Mouse (Mus musculus) lung, adult 2 months (tissue): ENCODE data around the gene Evpl.

Experiments used
- CTCF ChIP-seq: fragments of 200-500 bp; IDR thresholded peaks from 2 replicates; pipeline ENCODE4 v1.5.1; 2011; ENCODE audit warnings: mild to moderate bottlenecking, low read length, control low read depth; ENCODE audit not compliant: insufficient read depth
- POLR2A ChIP-seq: fragments of 200-500 bp; IDR thresholded peaks from 2 replicates; pipeline ENCODE4 v1.6.1; 2011; ENCODE audit warnings: low read depth, mild to moderate bottlenecking, control low read depth, low read length, borderline replicate concordance; ENCODE audit errors: extremely low read depth

DNA sequence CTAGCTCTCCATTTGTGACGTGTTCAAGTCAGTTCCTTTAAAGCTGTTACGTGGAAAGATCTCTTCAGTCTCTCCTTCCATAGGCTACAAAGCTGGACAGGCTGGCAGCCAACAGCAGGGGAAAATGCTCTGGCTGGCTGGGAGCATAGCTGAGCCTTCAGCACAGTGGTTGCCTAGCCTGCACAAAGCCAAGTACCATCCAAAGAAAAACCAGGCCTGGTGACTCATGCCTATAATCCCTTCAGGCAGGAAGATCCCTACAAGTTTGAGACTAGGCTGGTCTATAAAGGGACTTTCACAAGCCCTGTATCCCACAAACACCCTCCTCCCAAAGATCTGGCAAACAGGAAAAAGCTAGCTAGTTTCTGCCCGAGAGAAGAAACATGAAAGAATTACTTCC is 52.0 kb downstream of the Evpl start:
- TF ChIP-seq CTCF (no peak), POLR2A (no peak)
